Mouse (Mus musculus): ENCODE results near the gene Itm2b. TPM values are rescaled to one million over a fixed set of nuclear protein-coding genes. Genes with fewer than 3 reads are reported as not detected.

Gene Itm2b
- polyA plus RNA-seq, 1 experiment, result 1,793 TPM

DNA sequence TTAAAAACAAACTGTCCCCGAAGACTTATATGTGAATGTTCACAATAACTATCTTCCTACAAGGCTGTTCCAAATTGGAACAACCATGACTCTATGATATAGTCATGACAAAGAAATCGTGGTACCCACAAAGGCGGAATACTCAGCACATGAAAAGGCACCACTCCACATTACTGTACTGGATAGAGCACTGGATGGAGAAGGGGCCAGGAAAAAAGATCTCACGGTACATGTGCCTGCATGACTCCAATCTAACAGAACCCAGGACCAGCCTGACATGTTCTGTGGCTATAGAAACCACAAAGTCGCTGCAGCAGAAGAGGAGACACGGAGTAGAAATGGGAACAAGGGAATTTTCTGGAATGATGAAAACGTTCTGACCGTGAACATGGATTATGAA is 30.4 kb downstream of the Itm2b start:
- WGBS, result 92% methylated on average over 8 of the region's 8 CpGs
- no peak overlapping the region for H3K27ac ChIP-seq (ENCODE audit: insufficient read depth, low read length)
- TF ChIP-seq POLR2A (IDR thresholded peaks at IDR 0.05; ENCODE audit: borderline replicate concordance, insufficient read depth, low read length), result no peak
- no peaks in the 10 kb centered on the region for H3K27me3 ChIP-seq (ENCODE audit: control insufficient read depth, insufficient read depth, low read length)
- no peaks in the 10 kb centered on the region for H3K4me1 ChIP-seq (ENCODE audit: control insufficient read depth, insufficient read depth, low read length)
- H3K4me3 ChIP-seq (replicated peaks; ENCODE audit: insufficient read depth, low read depth, low read length), result no peak overlapping the region
- DNase-seq, result no peak

GRCm38 (mm10) chr14:73351118-73351517 is 34.0 kb downstream of the Itm2b start:
- no peak overlapping the region for H3K27ac ChIP-seq (ENCODE audit: insufficient read depth, low read length)
- DNase-seq, result no peak
- H3K4me1 ChIP-seq (ENCODE audit: control insufficient read depth, insufficient read depth, low read length), result no peaks in the 10 kb centered on the region
- TF ChIP-seq POLR2A (IDR thresholded peaks at IDR 0.05; ENCODE audit: borderline replicate concordance, insufficient read depth, low read length) (no peak), CTCF (IDR thresholded peaks at IDR 0.05; ENCODE audit: borderline replicate concordance, insufficient read depth, low read depth, low read length) (no peak)
- H3K27me3 ChIP-seq (ENCODE audit: control insufficient read depth, insufficient read depth, low read length), result no peaks in the 10 kb centered on the region
- 99% methylated on average over 5 of the region's 5 CpGs for WGBS
- H3K4me3 ChIP-seq (replicated peaks; ENCODE audit: insufficient read depth, low read depth, low read length), result no peak overlapping the region

DNA sequence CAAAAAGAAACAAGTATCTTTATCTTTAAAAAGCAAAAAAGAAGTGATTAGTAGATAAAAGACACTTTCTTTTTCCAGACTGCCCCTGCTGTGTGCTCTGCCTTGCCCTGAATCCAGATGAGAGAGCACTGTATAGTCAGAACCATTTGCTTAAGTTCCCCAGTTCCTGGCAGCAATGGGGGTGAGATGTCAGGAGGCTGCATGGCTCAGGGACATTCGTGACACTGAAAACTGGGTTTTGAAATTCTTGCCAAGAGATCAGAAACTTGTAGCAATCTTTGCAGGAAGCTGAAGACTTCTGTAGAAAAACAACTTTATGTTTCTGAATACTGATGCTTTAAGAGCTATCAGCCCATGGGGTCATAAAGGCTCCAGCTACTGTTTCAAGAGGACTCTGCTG is 35.1 kb downstream of the Itm2b start:
- H3K4me1 ChIP-seq (ENCODE audit: control insufficient read depth, insufficient read depth, low read length), result no peaks in the 10 kb centered on the region
- no peak overlapping the region for H3K4me3 ChIP-seq (replicated peaks; ENCODE audit: insufficient read depth, low read depth, low read length)
- H3K27ac ChIP-seq (ENCODE audit: insufficient read depth, low read length), result no peak overlapping the region
- TF ChIP-seq POLR2A (IDR thresholded peaks at IDR 0.05; ENCODE audit: borderline replicate concordance, insufficient read depth, low read length), result no peak
- WGBS, result 35% methylated on average over 1 of the region's 1 CpGs
- DNase-seq, result no peak
- no peaks in the 10 kb centered on the region for H3K27me3 ChIP-seq (ENCODE audit: control insufficient read depth, insufficient read depth, low read length)

- Histone ChIP-seq H3K27ac (ENCODE audit: insufficient read depth, low read length) (no peak overlapping the region), H3K4me1 (ENCODE audit: control insufficient read depth, insufficient read depth, low read length) (no peaks in the 10 kb centered on the region), H3K27me3 (ENCODE audit: control insufficient read depth, insufficient read depth, low read length) (no peaks in the 10 kb centered on the region), H3K4me3 (replicated peaks; ENCODE audit: insufficient read depth, low read depth, low read length) (no peak overlapping the region)
- no peak for DNase-seq
- no peak for TF ChIP-seq POLR2A (IDR thresholded peaks at IDR 0.05; ENCODE audit: borderline replicate concordance, insufficient read depth, low read length)
- TF ChIP-seq CTCF (IDR thresholded peaks at IDR 0.05; ENCODE audit: borderline replicate concordance, insufficient read depth, low read depth, low read length), result no peak
- WGBS, result 67% methylated on average over 7 of the region's 7 CpGs
Measured at GRCm38 (mm10) chr14:73349061-73349670, 35.9 kb downstream of the Itm2b start.

DNA sequence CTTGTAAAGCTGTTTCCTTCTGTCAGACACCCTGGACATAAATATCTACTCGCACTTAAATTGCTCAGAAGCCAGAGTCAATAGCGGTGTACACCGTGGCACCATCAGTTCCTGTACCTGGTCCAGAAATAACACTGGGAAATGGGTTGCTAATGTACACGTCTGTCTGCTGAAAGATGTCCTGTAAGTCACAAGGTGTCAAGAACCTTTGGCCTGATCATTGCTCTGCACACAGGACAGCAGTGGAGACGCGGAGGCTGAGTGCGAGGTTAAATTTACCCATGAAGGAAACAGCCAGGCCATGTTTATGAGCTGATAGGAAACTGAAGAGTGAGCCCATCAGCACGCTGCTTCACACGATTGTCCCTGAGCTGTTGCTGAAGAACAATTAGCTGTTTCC is 37.8 kb downstream of the Itm2b start:
- H3K27ac ChIP-seq (ENCODE audit: insufficient read depth, low read length), result no peak overlapping the region
- H3K4me1 ChIP-seq (ENCODE audit: control insufficient read depth, insufficient read depth, low read length), result no peaks in the 10 kb centered on the region
- H3K4me3 ChIP-seq (replicated peaks; ENCODE audit: insufficient read depth, low read depth, low read length), result no peak overlapping the region
- no peak for DNase-seq
- TF ChIP-seq POLR2A (IDR thresholded peaks at IDR 0.05; ENCODE audit: borderline replicate concordance, insufficient read depth, low read length) (no peak), CTCF (IDR thresholded peaks at IDR 0.05; ENCODE audit: borderline replicate concordance, insufficient read depth, low read depth, low read length) (no peak)
- no peaks in the 10 kb centered on the region for H3K27me3 ChIP-seq (ENCODE audit: control insufficient read depth, insufficient read depth, low read length)
- 86% methylated on average over 9 of the region's 9 CpGs for WGBS

- no peaks in the 10 kb centered on the region for H3K4me1 ChIP-seq (ENCODE audit: control insufficient read depth, insufficient read depth, low read length)
- peak; percentile 17; the same call in 1 of the 2 replicates for TF ChIP-seq CTCF (IDR thresholded peaks at IDR 0.05; ENCODE audit: borderline replicate concordance, insufficient read depth, low read depth, low read length)
- TF ChIP-seq POLR2A (IDR thresholded peaks at IDR 0.05; ENCODE audit: borderline replicate concordance, insufficient read depth, low read length), result no peak
- H3K27ac ChIP-seq (ENCODE audit: insufficient read depth, low read length), result no peak overlapping the region
- H3K27me3 ChIP-seq (ENCODE audit: control insufficient read depth, insufficient read depth, low read length), result no peaks in the 10 kb centered on the region
- H3K4me3 ChIP-seq (replicated peaks; ENCODE audit: insufficient read depth, low read depth, low read length), result no peak overlapping the region
- WGBS, result 50% methylated on average over 4 of the region's 4 CpGs
- no peak for DNase-seq
Measured at GRCm38 (mm10) chr14:73345614-73346013, 39.5 kb downstream of the Itm2b start.

GRCm38 (mm10) chr14:73340051-73340755 is 44.9 kb downstream of the Itm2b start:
- H3K27ac ChIP-seq (ENCODE audit: insufficient read depth, low read length), result no peak overlapping the region
- no peak overlapping the region for H3K4me3 ChIP-seq (replicated peaks; ENCODE audit: insufficient read depth, low read depth, low read length)
- TF ChIP-seq CTCF (IDR thresholded peaks at IDR 0.05; ENCODE audit: borderline replicate concordance, insufficient read depth, low read depth, low read length) (no peak), POLR2A (IDR thresholded peaks at IDR 0.05; ENCODE audit: borderline replicate concordance, insufficient read depth, low read length) (no peak)
- no peaks in the 10 kb centered on the region for H3K27me3 ChIP-seq (ENCODE audit: control insufficient read depth, insufficient read depth, low read length)
- no peak for DNase-seq
- no peaks in the 10 kb centered on the region for H3K4me1 ChIP-seq (ENCODE audit: control insufficient read depth, insufficient read depth, low read length)
- WGBS, result 70% methylated on average over 6 of the region's 6 CpGs

- no peak overlapping the region for H3K27ac ChIP-seq (ENCODE audit: insufficient read depth, low read length)
- TF ChIP-seq POLR2A (IDR thresholded peaks at IDR 0.05; ENCODE audit: borderline replicate concordance, insufficient read depth, low read length) (no peak), CTCF (IDR thresholded peaks at IDR 0.05; ENCODE audit: borderline replicate concordance, insufficient read depth, low read depth, low read length) (no peak)
- no peak for DNase-seq
- no peak overlapping the region for H3K4me3 ChIP-seq (replicated peaks; ENCODE audit: insufficient read depth, low read depth, low read length)
- no peaks in the 10 kb centered on the region for H3K27me3 ChIP-seq (ENCODE audit: control insufficient read depth, insufficient read depth, low read length)
- no peaks in the 10 kb centered on the region for H3K4me1 ChIP-seq (ENCODE audit: control insufficient read depth, insufficient read depth, low read length)
- WGBS, result 77% methylated on average over 3 of the region's 3 CpGs
Measured at GRCm38 (mm10) chr14:73339615-73340014, 45.5 kb downstream of the Itm2b start.
